Mouse (Mus musculus) kidney, adult 2 months (tissue): ENCODE results near the gene Dpy19l3. TPM values are rescaled to one million over a fixed set of nuclear protein-coding genes. Genes with fewer than 3 reads are reported as not detected.
A peak's percentile ranks its signal among the peaks of the same experiment; 100 is the strongest.

Source experiments
- DNase-seq: peaks from one replicate; pipeline ENCODE4 v3.0.0; 2021
- H3K27ac ChIP-seq: fragments of 200-500 bp; 2 replicates; pipeline ENCODE4 v1.5.1; 2012; ENCODE audit warnings: low read depth, low read length, control low read depth, inconsistent platforms; ENCODE audit not compliant: insufficient read depth
- H3K27me3 ChIP-seq: fragments of 200-500 bp; replicated peaks from 2 replicates; pipeline ENCODE4 v1.6.1; 2012; ENCODE audit warnings: mild to moderate bottlenecking, moderate library complexity, low read length, inconsistent platforms; ENCODE audit not compliant: control insufficient read depth, insufficient read depth
- H3K36me3 ChIP-seq: fragments of 200-500 bp; 2 replicates; pipeline ENCODE4 v1.6.1; 2012; ENCODE audit warnings: mild to moderate bottlenecking, moderate library complexity, low read length, inconsistent platforms; ENCODE audit not compliant: control insufficient read depth, insufficient read depth
- H3K4me1 ChIP-seq: fragments of 200-500 bp; 2 replicates; pipeline ENCODE4 v1.6.1; 2011; ENCODE audit warnings: low read length; ENCODE audit not compliant: control insufficient read depth, insufficient read depth
- H3K4me3 ChIP-seq: fragments of 200-500 bp; 2 replicates; pipeline ENCODE4 v1.5.1; 2011; ENCODE audit warnings: mild to moderate bottlenecking, low read depth, low read length, control low read depth; ENCODE audit not compliant: insufficient read depth
- CTCF ChIP-seq: fragments of 200-500 bp; conservative IDR thresholded peaks from 2 replicates; pipeline ENCODE4 v1.5.1; 2011; ENCODE audit warnings: low read depth, mild to moderate bottlenecking, control low read depth, low read length, moderate library complexity, mixed read lengths; ENCODE audit not compliant: insufficient read depth, insufficient read length
- POLR2A ChIP-seq: fragments of 200-500 bp; IDR thresholded peaks from one replicate; pipeline ENCODE4 v1.6.1; 2011; ENCODE audit warnings: low read depth, low read length, control low read depth
- WGBS: fragments of 180-500 bp; shearing (Covaris S2); methylation state at CpG from one replicate; pipeline ENCODE4 v1.1.7; 2018; 5-methylcytosine and 5-hydroxymethylcytosine counted together
- polyA plus RNA-seq: library from polyadenylated mRNA; depleted of rRNA; stranded (reverse); fragments of >200 nt; gene quantifications from 2 replicates; pipeline ENCODE4 v1.2.3, GENCODE M21; 2012

Gene Dpy19l3
- polyA plus RNA-seq, 1 experiment = 5.8 TPM

GRCm38 (mm10) chr7:35747397-35747964 is 6.8 kb downstream of the Dpy19l3 start:
- H3K27ac ChIP-seq = no peak overlapping the region
- WGBS = 72% methylated on average over 14 of the region's 14 CpGs
- DNase-seq = no peak

GRCm38 (mm10) chr7:35746686-35747396 is 7.4 kb downstream of the Dpy19l3 start:
- peak; percentile 58 for DNase-seq
- Histone ChIP-seq H3K4me1 (no peaks in the 10 kb centered on the region), H3K4me3 (no peak overlapping the region), H3K36me3 (no peaks in the 10 kb centered on the region), H3K27ac (no peak overlapping the region), H3K27me3 (no peaks in the 10 kb centered on the region)
- 78% methylated on average over 12 of the region's 12 CpGs for WGBS
- TF ChIP-seq CTCF = no peak
- no peak for TF ChIP-seq POLR2A

More at GRCm38 (mm10) chr7:35747397-35747964, 6.8 kb downstream of the Dpy19l3 start:
- Histone ChIP-seq H3K4me1 (no peaks in the 10 kb centered on the region), H3K27me3 (no peaks in the 10 kb centered on the region), H3K36me3 (no peaks in the 10 kb centered on the region), H3K4me3 (no peak overlapping the region)
- TF ChIP-seq CTCF = no peak
- TF ChIP-seq POLR2A = no peak

DNA sequence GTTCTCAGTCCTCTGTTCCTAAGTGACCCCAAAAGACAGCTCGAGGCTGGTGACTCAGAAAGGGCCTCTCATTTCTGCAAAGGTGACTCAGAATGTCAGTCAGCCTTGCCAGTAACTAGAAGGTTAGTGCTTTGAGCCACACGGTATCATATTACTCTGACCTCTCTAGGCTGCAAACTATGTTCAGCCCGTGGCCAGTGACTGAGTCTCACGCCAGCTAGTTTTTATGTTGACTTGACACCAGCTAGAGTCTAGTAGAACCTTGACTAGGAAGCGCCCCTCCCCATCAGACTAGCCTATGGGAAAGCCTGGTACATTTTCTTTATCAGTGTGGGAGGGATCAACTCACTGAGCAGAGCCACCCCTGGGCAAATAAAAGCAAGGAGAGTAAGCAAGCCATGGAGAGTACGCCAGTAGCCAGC is 9.0 kb downstream of the Dpy19l3 start:
- H3K4me1 ChIP-seq = no peaks in the 10 kb centered on the region
- no peaks in the 10 kb centered on the region for H3K27me3 ChIP-seq
- no peaks in the 10 kb centered on the region for H3K36me3 ChIP-seq
- TF ChIP-seq POLR2A (no peak), CTCF (no peak)
- 65% methylated on average over 6 of the region's 6 CpGs for WGBS
- DNase-seq = peak; percentile 26
- H3K4me3 ChIP-seq = no peak overlapping the region
- H3K27ac ChIP-seq = no peak overlapping the region

GRCm38 (mm10) chr7:35744771-35745170 is 9.5 kb downstream of the Dpy19l3 start:
- Histone ChIP-seq H3K27me3 (no peaks in the 10 kb centered on the region), H3K4me3 (no peak overlapping the region), H3K36me3 (no peaks in the 10 kb centered on the region), H3K27ac (no peak overlapping the region), H3K4me1 (0 out of 2 replicates have a peak, but pooled peaks cover 3% of the 10 kb centered on the region)
- no peak for DNase-seq
- TF ChIP-seq POLR2A (no peak), CTCF (no peak)
- 93% methylated on average over 9 of the region's 9 CpGs for WGBS

- no peaks in the 10 kb centered on the region for H3K27me3 ChIP-seq
- no peaks in the 10 kb centered on the region for H3K36me3 ChIP-seq
- WGBS = 80% methylated on average over 5 of the region's 5 CpGs
- H3K4me1 ChIP-seq = peaks cover 6% of the 10 kb centered on the region; the same call in 1 of the 2 replicates
- H3K27ac ChIP-seq = no peak overlapping the region
- H3K4me3 ChIP-seq = no peak overlapping the region
- TF ChIP-seq POLR2A (no peak), CTCF (no peak)
- no peak for DNase-seq
These were observed 11.9 kb downstream of the Dpy19l3 start for GRCm38 (mm10) chr7:35742310-35742709.

DNA sequence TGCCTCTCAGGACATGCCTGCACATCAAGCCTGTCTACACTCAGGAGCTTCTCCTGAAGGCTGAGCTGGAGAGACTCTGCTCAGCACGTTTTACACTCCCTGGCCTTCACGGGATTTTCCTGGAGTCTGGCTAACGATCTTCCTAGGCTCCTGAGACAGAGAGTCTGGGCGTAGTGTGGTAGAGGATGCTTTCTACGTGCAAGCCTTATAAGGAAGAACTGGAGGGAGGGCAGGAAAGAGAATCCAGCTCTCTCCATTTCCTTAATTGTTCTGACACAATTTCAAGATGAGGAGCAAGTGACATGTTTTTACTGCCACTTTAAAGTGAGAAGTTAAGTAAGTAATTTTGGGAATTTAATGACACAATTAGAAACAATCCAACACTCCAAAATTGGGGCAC is 12.4 kb downstream of the Dpy19l3 start:
- Histone ChIP-seq H3K27me3 (no peaks in the 10 kb centered on the region), H3K4me1 (peaks cover 6% of the 10 kb centered on the region; the same call in 1 of the 2 replicates), H3K36me3 (no peaks in the 10 kb centered on the region), H3K4me3 (no peak overlapping the region), H3K27ac (no peak overlapping the region)
- WGBS = 64% methylated on average over 5 of the region's 5 CpGs
- DNase-seq = no peak
- TF ChIP-seq CTCF (no peak), POLR2A (no peak)

- Histone ChIP-seq H3K4me3 (no peak overlapping the region), H3K27me3 (no peaks in the 10 kb centered on the region), H3K27ac (no peak overlapping the region), H3K36me3 (no peaks in the 10 kb centered on the region), H3K4me1 (peaks cover 6% of the 10 kb centered on the region; the same call in 1 of the 2 replicates)
- peak; percentile 66 for DNase-seq
- TF ChIP-seq CTCF = peak; percentile 70
- TF ChIP-seq POLR2A = no peak
- WGBS = 43% methylated on average over 5 of the region's 5 CpGs
These were observed 13.6 kb downstream of the Dpy19l3 start for GRCm38 (mm10) chr7:35740489-35741230.
